Mouse (Mus musculus): ENCODE measurements around the gene Zbtb43. TPM values are rescaled to one million over a fixed set of nuclear protein-coding genes. Genes with fewer than 3 reads are reported as not detected.

The Zbtb43 gene
- polyA plus RNA-seq (2015; fragmentation: Nextera tagmentation; extraction: Ambion mirVana), result 6.1 and 6.8 TPM in 2 replicates

DNA sequence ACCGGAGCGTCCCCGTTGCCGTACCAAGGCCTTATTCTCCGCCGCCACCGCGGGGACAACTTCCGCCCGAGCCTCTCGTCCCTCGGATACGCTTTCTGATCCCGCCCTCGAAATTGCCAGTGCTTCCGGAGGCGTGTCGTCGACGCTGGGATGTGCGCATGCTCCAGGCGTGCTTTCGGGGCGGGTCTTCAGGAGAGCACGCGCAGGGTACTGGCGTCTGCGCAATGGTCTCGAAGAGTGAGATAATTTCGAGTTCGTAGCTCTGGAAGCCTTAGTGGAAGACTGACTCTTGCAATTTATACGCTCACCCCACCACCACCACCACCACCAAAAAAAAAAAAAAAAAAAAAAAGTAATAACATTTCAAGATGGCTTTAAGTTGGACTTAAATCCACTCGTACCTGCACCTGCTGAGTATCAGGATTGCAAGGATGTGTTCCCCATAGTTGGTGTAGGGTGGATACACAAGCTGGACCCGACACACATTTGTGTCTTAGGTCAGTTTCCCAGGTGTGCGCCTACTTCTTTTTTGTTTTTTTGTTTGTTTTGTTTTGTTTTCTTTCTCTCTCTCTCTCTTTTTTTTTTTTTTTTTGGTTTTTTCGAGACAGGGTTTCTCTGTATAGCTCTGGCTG is at the start of gene Zbtb43:
Gene Zbtb43, minus strand, starts transcription at position 94 of the 632 bp plus-strand sequence.
- no peaks in the 10 kb centered on the region for H3K36me3 ChIP-seq (ENCODE audit: control insufficient read depth, insufficient read depth)
- H3K9me3 ChIP-seq (replicated peaks; ENCODE audit: control insufficient read depth, low read length), result no peaks in the 10 kb centered on the region
- H3K27ac ChIP-seq (ENCODE audit: low read length), result peak within 1 kb of the TSS; percentile 85
- peak within 1 kb of the TSS; percentile 92 for H3K9ac ChIP-seq (ENCODE audit: low read depth, low read length)
- H3K4me2 ChIP-seq (ENCODE audit: low read depth, low read length), result peak within 1 kb of the TSS; percentile 58
- no peaks in the 10 kb centered on the region for H3K27me3 ChIP-seq (ENCODE audit: control insufficient read depth, insufficient read depth, low read depth, low read length)
- peak; percentile 93 for ATAC-seq (ENCODE audit: low read depth)
- peak within 1 kb of the TSS; percentile 90 for H3K4me3 ChIP-seq (ENCODE audit: low read depth, low read length)
- H3K4me1 ChIP-seq (ENCODE audit: control insufficient read depth, low read depth, low read length), result peaks cover 6% of the 10 kb centered on the region
- WGBS (ENCODE audit: insufficient replicate concordance), result 2% methylated on average over 35 of the region's 36 CpGs

DNA sequence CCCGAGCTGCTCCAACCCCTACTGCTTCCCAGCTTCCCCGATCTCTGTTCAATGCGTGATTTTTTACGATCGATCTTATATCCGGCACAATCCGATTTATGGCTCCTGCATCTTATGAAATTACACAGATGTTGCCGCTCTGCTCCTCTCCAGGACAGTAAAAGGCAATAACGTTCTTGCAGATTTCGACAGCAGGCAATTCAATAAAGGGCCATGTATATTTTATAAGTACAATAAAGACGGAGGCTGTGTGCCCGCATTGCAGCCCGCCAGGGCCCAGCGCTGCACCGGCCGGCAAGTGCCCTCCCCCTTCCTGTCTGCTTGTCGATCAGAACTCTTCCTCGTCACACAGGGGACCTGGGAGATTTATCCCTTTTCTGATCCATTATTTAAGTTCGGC is 47.5 kb upstream of the Zbtb43 start:
- H3K4me1 ChIP-seq (ENCODE audit: control insufficient read depth, low read depth, low read length), result no peaks in the 10 kb centered on the region
- peaks cover 3% of the 10 kb centered on the region for H3K27me3 ChIP-seq (ENCODE audit: control insufficient read depth, insufficient read depth, low read depth, low read length)
- no peak overlapping the region for H3K4me3 ChIP-seq (ENCODE audit: low read depth, low read length)
- no peak overlapping the region for H3K9ac ChIP-seq (ENCODE audit: low read depth, low read length)
- ATAC-seq (ENCODE audit: low read depth), result no peak
- WGBS (ENCODE audit: insufficient replicate concordance), result 59% methylated on average over 19 of the region's 19 CpGs
- H3K27ac ChIP-seq (ENCODE audit: low read length), result no peak overlapping the region
- H3K9me3 ChIP-seq (replicated peaks; ENCODE audit: control insufficient read depth, low read length), result no peaks in the 10 kb centered on the region
- no peaks in the 10 kb centered on the region for H3K36me3 ChIP-seq (ENCODE audit: control insufficient read depth, insufficient read depth)
- no peak overlapping the region for H3K4me2 ChIP-seq (ENCODE audit: low read depth, low read length)

DNA sequence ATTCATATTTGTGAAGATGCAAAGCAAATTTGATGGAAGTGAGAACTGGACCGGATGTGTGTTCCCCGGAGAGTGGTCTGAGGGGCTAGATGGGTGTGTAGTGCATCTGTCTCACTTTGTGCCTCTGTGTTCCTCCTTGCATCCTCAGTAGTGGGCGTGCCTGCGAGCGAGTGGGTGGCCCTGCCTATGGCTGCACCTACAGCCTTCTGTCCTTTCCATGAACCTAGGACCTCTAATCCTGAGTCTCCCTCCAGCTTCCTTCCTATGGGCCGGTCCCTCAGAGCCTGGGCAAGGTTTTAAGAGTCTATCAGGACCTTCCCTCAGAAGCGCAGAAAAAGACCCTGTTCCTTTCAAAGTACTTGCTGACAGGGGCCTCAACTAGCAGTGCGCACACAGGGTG is 47.1 kb upstream of the Zbtb43 start:
- Histone ChIP-seq H3K27ac (ENCODE audit: low read length) (no peak overlapping the region), H3K9me3 (replicated peaks; ENCODE audit: control insufficient read depth, low read length) (no peaks in the 10 kb centered on the region), H3K9ac (ENCODE audit: low read depth, low read length) (no peak overlapping the region), H3K27me3 (ENCODE audit: control insufficient read depth, insufficient read depth, low read depth, low read length) (peaks cover 3% of the 10 kb centered on the region), H3K4me1 (ENCODE audit: control insufficient read depth, low read depth, low read length) (no peaks in the 10 kb centered on the region), H3K4me3 (ENCODE audit: low read depth, low read length) (no peak overlapping the region), H3K36me3 (ENCODE audit: control insufficient read depth, insufficient read depth) (no peaks in the 10 kb centered on the region), H3K4me2 (ENCODE audit: low read depth, low read length) (no peak overlapping the region)
- ATAC-seq (ENCODE audit: low read depth), result no peak
- 70% methylated on average over 8 of the region's 8 CpGs for WGBS (ENCODE audit: insufficient replicate concordance)

DNA sequence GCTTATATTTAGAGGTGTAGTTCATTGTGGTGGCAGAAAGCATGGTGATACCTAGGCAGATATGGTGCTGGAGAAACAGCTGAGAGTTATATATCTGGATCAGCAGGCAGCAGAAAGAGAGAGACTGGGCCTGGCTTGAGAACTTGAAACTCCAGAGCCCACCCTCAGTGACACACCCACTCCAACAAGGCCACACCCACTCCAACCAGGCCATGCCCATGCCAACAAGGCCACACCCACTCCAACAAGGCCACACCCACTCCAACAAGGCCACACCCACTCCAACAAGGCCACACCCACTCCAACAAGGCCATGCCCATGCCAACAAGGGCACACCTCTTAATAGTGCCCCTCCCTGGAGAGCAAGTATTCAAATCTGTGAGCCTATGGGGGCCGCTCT is 42.4 kb upstream of the Zbtb43 start:
- Histone ChIP-seq H3K27ac (ENCODE audit: low read length) (no peak overlapping the region), H3K4me2 (ENCODE audit: low read depth, low read length) (no peak overlapping the region), H3K36me3 (ENCODE audit: control insufficient read depth, insufficient read depth) (no peaks in the 10 kb centered on the region), H3K4me3 (ENCODE audit: low read depth, low read length) (no peak overlapping the region), H3K9me3 (replicated peaks; ENCODE audit: control insufficient read depth, low read length) (no peaks in the 10 kb centered on the region), H3K27me3 (ENCODE audit: control insufficient read depth, insufficient read depth, low read depth, low read length) (peaks cover 3% of the 10 kb centered on the region), H3K4me1 (ENCODE audit: control insufficient read depth, low read depth, low read length) (no peaks in the 10 kb centered on the region), H3K9ac (ENCODE audit: low read depth, low read length) (no peak overlapping the region)
- 94% methylated on average over 1 of the region's 1 CpGs for WGBS (ENCODE audit: insufficient replicate concordance)
- no peak for ATAC-seq (ENCODE audit: low read depth)

DNA sequence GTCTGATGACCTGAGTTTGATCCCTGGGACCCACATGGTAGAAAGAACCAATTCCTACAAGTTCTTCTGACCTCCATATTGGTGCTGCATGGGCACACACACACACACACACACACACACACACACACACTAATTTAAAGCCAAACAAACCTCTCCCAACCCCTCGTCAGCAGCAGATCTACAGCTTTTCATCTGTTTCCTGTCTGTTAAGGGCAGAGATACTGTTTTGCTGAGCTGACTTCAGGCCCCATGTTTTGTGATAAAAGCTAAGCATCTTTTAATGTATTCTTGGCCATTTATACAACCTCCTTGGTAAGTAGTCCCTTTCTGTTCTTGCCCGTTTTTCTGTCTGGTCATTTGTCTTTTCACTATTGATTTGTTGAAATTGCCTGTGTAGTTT is 34.2 kb upstream of the Zbtb43 start:
- no peak overlapping the region for H3K4me3 ChIP-seq (ENCODE audit: low read depth, low read length)
- no peaks in the 10 kb centered on the region for H3K36me3 ChIP-seq (ENCODE audit: control insufficient read depth, insufficient read depth)
- H3K27ac ChIP-seq (ENCODE audit: low read length), result no peak overlapping the region
- no peak overlapping the region for H3K4me2 ChIP-seq (ENCODE audit: low read depth, low read length)
- H3K9ac ChIP-seq (ENCODE audit: low read depth, low read length), result no peak overlapping the region
- no peaks in the 10 kb centered on the region for H3K9me3 ChIP-seq (replicated peaks; ENCODE audit: control insufficient read depth, low read length)
- no peak for ATAC-seq (ENCODE audit: low read depth)
- no peaks in the 10 kb centered on the region for H3K27me3 ChIP-seq (ENCODE audit: control insufficient read depth, insufficient read depth, low read depth, low read length)
- WGBS (ENCODE audit: insufficient replicate concordance), result 10% methylated on average over 2 of the region's 2 CpGs
- H3K4me1 ChIP-seq (ENCODE audit: control insufficient read depth, low read depth, low read length), result no peaks in the 10 kb centered on the region

DNA sequence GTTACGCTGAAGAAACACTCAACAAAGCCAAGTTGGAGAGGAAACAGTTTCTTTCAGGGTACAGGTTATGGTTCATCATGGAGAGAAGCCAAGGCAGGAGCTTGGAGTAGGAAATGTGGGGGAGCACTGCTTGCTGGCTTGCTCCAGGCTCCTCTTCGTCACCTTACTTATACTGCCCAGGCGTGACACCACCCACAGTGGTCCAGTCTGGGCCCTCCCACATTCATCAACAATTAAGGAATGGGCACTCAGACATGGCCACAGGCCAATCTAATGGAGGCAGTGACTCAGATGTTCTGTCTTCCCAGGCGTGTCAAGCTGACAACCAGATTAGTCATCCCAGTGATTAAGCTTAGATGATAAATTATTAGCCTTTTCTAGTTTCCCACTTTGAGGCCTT is 29.9 kb upstream of the Zbtb43 start:
- H3K4me1 ChIP-seq (ENCODE audit: control insufficient read depth, low read depth, low read length), result no peaks in the 10 kb centered on the region
- H3K4me3 ChIP-seq (ENCODE audit: low read depth, low read length), result no peak overlapping the region
- ATAC-seq (ENCODE audit: low read depth), result no peak
- H3K4me2 ChIP-seq (ENCODE audit: low read depth, low read length), result no peak overlapping the region
- H3K9me3 ChIP-seq (replicated peaks; ENCODE audit: control insufficient read depth, low read length), result no peaks in the 10 kb centered on the region; the same call in 1 of the 2 replicates
- no peaks in the 10 kb centered on the region for H3K27me3 ChIP-seq (ENCODE audit: control insufficient read depth, insufficient read depth, low read depth, low read length)
- WGBS (ENCODE audit: insufficient replicate concordance), result 50% methylated on average over 4 of the region's 4 CpGs
- H3K9ac ChIP-seq (ENCODE audit: low read depth, low read length), result no peak overlapping the region
- no peaks in the 10 kb centered on the region for H3K36me3 ChIP-seq (ENCODE audit: control insufficient read depth, insufficient read depth)
- H3K27ac ChIP-seq (ENCODE audit: low read length), result no peak overlapping the region

DNA sequence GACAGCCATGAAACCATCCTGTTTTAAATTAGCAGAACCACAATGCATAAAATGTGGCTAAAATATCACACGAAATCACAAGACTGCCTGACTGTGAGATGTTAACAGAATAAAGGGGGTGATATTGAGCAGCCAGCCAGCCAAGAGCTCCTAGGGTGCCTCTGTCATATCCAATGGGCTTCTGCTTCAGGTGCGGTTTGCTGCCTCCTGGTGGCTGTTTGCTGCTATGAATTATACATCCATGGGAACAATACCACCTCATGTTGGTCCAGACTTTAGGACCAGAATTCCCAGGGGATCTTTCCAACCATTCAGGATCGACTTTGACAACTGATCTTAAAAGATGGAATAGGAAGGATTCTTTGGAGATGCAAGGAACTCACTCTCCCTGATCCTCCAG is 27.3 kb upstream of the Zbtb43 start:
- Histone ChIP-seq H3K36me3 (ENCODE audit: control insufficient read depth, insufficient read depth) (no peaks in the 10 kb centered on the region), H3K4me3 (ENCODE audit: low read depth, low read length) (no peak overlapping the region), H3K27me3 (ENCODE audit: control insufficient read depth, insufficient read depth, low read depth, low read length) (no peaks in the 10 kb centered on the region), H3K9me3 (replicated peaks; ENCODE audit: control insufficient read depth, low read length) (no peaks in the 10 kb centered on the region; the same call in 1 of the 2 replicates), H3K4me1 (ENCODE audit: control insufficient read depth, low read depth, low read length) (no peaks in the 10 kb centered on the region), H3K4me2 (ENCODE audit: low read depth, low read length) (no peak overlapping the region), H3K27ac (ENCODE audit: low read length) (no peak overlapping the region), H3K9ac (ENCODE audit: low read depth, low read length) (no peak overlapping the region)
- ATAC-seq (ENCODE audit: low read depth), result no peak
- WGBS (ENCODE audit: insufficient replicate concordance), result 32% methylated on average over 3 of the region's 3 CpGs

DNA sequence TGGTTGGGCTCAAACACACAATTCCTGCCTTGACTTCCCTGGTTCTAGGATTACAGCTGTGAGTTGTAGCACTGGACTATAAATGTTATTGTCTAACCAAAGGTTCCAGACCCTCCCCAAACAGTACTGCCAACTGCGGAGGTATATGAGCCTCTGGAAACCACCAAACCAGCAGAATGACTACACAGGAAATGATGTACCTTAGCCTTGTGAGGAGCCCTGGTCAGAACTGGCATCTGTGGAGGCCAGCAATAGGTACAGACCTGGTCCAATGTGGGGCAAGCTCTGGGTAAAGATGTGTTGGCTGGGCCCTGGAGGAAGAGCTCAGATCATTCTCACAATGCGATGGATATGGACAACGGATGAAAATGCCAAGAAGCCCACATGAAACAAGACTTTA is 23.7 kb upstream of the Zbtb43 start:
- ATAC-seq (ENCODE audit: low read depth), result no peak
- no peak overlapping the region for H3K9ac ChIP-seq (ENCODE audit: low read depth, low read length)
- no peaks in the 10 kb centered on the region for H3K27me3 ChIP-seq (ENCODE audit: control insufficient read depth, insufficient read depth, low read depth, low read length)
- no peak overlapping the region for H3K4me2 ChIP-seq (ENCODE audit: low read depth, low read length)
- H3K27ac ChIP-seq (ENCODE audit: low read length), result no peak overlapping the region
- H3K4me1 ChIP-seq (ENCODE audit: control insufficient read depth, low read depth, low read length), result no peaks in the 10 kb centered on the region
- 63% methylated on average over 3 of the region's 3 CpGs for WGBS (ENCODE audit: insufficient replicate concordance)
- no peaks in the 10 kb centered on the region; the same call in 1 of the 2 replicates for H3K9me3 ChIP-seq (replicated peaks; ENCODE audit: control insufficient read depth, low read length)
- no peak overlapping the region for H3K4me3 ChIP-seq (ENCODE audit: low read depth, low read length)
- no peaks in the 10 kb centered on the region for H3K36me3 ChIP-seq (ENCODE audit: control insufficient read depth, insufficient read depth)

DNA sequence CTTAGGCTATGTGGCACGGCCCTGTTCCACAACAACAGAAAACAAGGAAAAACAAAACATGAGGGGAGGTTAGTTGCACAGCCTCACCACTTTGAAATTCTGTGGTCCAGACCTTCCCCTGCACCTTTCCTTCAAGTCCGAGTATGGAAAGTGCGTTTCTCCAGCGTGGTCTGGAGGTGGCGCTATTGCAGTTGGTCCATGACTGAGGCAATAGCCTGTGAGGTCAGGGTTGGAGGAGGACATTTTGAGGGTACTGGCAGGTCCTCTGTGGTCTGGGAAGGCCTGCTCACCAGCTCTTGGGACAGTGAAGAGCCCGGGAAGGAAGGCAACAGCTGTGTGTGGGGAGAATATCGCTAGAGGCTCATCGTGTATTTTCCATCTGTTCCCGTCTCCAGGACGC is 21.2 kb upstream of the Zbtb43 start:
- Histone ChIP-seq H3K9me3 (replicated peaks; ENCODE audit: control insufficient read depth, low read length) (no peaks in the 10 kb centered on the region), H3K36me3 (ENCODE audit: control insufficient read depth, insufficient read depth) (no peaks in the 10 kb centered on the region), H3K9ac (ENCODE audit: low read depth, low read length) (no peak overlapping the region), H3K27ac (ENCODE audit: low read length) (no peak overlapping the region), H3K27me3 (ENCODE audit: control insufficient read depth, insufficient read depth, low read depth, low read length) (no peaks in the 10 kb centered on the region; the same call in 1 of the 2 replicates), H3K4me2 (ENCODE audit: low read depth, low read length) (no peak overlapping the region), H3K4me3 (ENCODE audit: low read depth, low read length) (no peak overlapping the region), H3K4me1 (ENCODE audit: control insufficient read depth, low read depth, low read length) (no peaks in the 10 kb centered on the region)
- WGBS (ENCODE audit: insufficient replicate concordance), result 48% methylated on average over 10 of the region's 10 CpGs
- no peak for ATAC-seq (ENCODE audit: low read depth)
